Mouse (Mus musculus): ENCODE measurements at regions not wholly inside any gene's neighbourhood (a gene's known extent, or its start where the extent isn't known, plus 50 kb on each side); places are given as distances from the start of the nearest gene placed in this dataset.

- no peak for TF ChIP-seq POLR2A (IDR thresholded peaks at IDR 0.05; ENCODE audit: extremely low read depth, insufficient read depth, low read length)
- no peak for TF ChIP-seq CTCF (IDR thresholded peaks at IDR 0.05; ENCODE audit: extremely low read depth, insufficient read depth, low read length)
These were observed 506.7 kb upstream of the Tecrl start for GRCm38 (mm10) chr5:83861674-83862073.
